Mouse (Mus musculus) neutrophil, adult 59 days (primary cell): Measurements from ENCODE around the gene Fiz1. TPM values are rescaled to one million over a fixed set of nuclear protein-coding genes. Genes with fewer than 3 reads are reported as not detected.

ENCODE experiments used
- total RNA-seq, 2 experiments: library from RNA; stranded (reverse); gene quantifications; 1 replicate in 1 of 2; 2 replicates in 1 of 2; pipeline ENCODE4 v1.2.4; 2023

Gene Fiz1
- 10 to 100 TPM; 33.3 to 36.3 TPM for total RNA-seq

DNA sequence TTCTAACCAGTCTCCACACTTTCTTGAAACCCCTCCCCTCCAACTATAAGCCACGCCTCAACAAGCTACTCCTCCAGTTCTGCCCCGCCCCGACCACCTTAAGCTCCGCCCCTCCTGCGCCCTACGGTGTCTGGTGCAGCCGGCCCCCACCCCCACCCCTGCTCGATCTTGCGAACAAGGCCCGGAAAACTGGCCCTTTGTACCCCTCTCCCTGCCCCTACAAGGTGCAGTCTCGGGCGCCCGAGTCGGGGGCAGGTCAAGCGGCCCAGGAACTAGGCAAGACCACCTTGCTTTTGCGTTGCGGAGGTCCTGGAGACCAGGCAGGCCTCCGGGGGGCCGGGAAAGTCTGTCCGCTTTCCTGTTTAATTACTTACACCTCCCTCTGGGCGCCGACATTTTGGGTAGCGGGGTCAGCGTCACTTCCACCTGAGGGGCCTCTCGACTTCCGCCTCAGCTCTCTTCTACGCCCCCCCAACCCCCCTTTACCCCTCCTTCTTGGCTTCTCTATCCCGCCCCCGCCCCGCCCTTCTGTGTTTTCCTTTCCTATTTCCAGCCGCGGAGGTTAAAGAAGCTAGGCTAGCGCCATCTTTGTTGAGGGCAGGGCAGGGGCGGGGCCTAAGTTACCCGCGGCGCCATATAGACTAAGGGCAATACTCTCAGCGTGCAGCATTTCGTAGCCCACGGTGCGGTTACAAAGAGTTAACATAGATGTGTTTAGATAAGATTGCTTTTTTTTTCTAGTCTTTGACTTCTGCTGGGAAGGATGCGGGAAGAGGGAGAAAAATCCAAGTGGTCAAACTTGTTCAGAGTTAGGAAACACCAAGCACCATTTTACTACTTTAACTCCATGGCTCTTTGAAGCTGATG is at the start of gene Fiz1, which contains the start of gene Zfp524:
Fiz1 (minus strand) TSS at position 447 of the 867 bp plus-strand sequence.
Zfp524 (plus strand) TSS at position 165 of the 867 bp plus-strand sequence.

DNA sequence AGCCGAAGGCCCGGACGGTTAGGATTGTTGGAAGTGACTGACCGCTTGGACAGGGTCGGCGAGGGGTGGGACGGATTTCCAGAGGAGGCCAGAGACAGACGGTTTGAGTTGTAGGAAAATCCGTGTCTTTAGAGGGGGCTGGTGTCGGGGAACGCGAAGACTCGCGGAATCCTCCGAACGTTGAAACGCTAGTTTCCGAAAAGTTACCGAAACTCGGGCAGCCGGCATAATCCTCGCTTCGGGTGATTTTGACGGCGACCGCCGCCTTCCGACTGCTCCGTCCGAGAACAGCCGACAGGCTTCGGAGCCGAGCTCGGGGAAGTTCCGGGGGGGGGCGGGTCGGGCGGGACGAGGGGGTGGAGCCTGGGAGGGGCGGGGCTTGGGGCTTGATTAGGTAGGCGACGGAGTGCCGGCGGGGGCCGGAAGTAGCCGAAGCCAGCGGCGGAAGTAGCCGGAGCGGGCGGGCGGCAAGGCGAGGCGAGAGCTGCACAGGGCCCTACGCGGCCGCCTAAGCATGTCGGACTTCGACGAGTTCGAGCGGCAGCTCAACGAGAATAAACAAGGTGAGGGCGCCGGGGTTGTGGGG is 47.4 kb upstream of the Fiz1 start, which contains the start of gene U2af2:
U2af2 (plus strand) TSS at position 370 of the 586 bp plus-strand sequence.

DNA sequence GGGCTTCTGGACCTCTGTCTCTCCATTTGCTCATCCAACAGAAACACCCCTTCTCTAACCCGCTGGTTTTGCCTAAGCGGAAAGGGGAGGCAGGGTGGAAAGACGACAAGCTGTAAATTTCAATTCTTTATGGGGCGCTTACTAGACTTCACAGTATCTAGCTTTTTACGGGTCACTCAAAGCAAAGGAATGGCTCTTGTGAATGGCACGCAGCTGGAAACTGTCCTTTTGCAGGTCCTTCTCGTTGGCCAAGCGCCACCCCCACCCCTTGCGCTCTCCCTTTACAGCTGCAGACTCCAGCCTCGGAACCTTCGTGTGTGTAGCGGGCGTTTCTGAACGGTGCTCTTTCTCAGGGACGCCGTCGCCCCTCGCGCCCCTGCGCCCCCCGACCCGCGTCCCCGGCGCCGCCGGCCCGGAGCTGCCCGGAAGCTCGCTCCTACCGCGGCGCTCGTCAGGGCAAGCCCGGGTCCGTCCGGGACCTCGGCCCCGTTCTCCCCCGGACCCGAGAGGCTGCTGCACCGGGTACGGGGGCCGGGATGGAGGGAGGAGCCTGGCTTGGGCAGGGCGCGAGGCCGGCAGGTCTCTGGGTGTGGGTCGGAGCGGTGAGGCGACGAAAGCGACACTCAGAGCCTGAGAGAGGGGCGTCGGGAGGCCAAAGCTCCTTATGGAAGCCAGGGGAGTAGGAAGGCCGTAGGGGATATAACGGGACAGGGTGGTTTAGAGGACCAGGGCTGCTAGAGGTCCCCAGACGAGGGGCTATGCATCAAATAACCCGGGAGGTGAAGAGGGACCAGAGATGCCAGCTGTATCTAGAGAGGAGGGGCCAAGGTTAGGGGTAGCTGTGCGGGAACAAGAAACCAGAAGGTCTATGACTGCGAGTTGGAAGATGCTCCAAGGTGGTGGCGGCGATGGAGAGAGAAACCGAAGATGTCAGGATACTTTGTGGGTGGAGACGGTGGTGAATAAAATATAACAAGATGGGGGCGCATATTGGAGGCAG is 37.0 kb upstream of the Fiz1 start, which contains the start of gene Zfp580:
Zfp580 (plus strand) TSS at position 346 of the 1,000 bp plus-strand sequence.

DNA sequence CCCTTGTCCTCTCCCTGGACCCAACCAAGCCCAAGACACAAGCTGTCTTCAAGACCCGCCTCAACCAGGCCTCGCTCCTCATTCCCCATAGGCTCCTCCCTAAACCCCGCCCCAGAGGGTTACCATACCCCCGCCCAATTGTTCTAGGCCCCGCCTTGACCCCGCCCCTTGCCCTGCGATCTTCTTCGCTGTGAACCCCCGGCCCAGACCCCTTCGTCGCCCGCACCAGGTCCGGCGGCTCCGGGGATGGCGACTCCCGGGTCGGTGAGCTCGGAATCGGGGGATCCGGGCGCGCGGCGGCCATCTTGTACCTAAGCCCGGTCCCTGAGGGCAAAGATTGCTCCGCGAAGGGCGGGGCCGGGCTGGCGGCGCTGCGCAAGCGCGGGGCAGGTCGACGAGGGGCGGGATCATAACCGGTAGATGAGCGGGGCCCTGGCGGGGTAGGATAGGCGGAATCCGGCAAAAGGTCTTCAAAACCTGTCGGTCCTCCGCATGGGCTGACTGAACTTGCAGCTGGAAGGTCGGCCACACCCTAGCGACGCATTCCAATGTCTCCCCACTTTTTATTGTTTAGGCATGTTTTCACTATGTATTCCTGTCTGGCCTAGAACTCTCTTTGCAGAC is 23.7 kb upstream of the Fiz1 start, which contains the start of gene Zfp784:
Zfp784 (minus strand) TSS at position 338 of the 624 bp plus-strand sequence.

DNA sequence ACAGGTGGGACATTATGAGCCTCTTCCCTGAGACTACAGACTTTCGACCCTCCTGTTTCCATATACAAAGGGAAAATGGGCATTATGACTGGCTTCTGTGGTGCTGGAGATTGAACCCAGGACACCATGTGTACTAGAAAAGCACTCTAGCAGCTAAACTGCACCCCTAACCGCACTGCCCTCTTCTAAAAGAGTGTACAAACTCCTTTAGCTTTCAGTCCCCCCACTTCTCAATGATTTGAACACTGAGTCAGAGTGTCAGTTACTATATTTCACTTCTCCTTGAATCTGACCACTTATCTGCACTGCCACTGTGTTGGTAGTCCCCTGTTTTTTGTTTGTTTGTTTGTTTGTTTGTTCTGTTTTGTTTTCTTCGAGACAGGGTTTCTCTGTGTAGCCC is 19.3 kb upstream of the Fiz1 start, which contains the start of gene 4632433K11Rik:
4632433K11Rik (plus strand) TSS at position 301 of the 400 bp plus-strand sequence.

DNA sequence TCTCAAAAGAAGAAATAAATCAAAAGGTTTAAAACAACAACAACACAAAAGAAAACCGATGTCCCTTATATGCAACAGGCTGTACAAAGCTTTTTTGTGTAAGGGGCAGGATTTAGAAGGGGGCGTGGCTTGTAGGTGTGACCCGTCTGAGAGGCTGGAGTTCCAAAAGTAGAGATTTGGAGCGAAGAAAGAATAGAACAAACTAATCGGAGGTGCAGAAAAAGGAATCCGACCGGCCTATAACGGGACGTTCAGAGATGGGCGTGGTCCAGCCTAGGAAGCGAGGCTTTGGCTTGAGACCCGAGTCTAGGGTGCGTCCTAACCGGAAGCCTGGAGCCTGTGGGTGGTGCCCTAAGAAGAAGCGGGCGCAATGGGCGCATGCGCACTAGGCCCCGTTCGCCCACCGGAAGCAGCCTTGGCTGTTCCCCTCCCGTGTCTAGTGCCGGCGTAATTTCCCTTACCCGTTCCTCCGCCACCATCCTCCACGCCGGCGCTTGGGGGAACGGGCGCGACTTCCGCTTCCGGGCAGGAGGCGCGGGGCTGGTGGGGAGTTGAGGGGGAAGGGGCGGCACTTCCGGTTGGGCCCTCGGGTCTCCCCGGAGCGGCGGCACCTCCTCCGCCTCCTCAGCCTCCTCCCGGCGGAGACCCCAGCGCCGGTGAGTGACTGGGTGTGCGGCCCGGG is 5.6 kb upstream of the Fiz1 start, which contains the start of the genes Zfp865 and Ccdc106:
Zfp865 (plus strand) TSS at position 377 of the 682 bp plus-strand sequence.
Ccdc106 (plus strand) TSS at position 554 of the 682 bp plus-strand sequence.

DNA sequence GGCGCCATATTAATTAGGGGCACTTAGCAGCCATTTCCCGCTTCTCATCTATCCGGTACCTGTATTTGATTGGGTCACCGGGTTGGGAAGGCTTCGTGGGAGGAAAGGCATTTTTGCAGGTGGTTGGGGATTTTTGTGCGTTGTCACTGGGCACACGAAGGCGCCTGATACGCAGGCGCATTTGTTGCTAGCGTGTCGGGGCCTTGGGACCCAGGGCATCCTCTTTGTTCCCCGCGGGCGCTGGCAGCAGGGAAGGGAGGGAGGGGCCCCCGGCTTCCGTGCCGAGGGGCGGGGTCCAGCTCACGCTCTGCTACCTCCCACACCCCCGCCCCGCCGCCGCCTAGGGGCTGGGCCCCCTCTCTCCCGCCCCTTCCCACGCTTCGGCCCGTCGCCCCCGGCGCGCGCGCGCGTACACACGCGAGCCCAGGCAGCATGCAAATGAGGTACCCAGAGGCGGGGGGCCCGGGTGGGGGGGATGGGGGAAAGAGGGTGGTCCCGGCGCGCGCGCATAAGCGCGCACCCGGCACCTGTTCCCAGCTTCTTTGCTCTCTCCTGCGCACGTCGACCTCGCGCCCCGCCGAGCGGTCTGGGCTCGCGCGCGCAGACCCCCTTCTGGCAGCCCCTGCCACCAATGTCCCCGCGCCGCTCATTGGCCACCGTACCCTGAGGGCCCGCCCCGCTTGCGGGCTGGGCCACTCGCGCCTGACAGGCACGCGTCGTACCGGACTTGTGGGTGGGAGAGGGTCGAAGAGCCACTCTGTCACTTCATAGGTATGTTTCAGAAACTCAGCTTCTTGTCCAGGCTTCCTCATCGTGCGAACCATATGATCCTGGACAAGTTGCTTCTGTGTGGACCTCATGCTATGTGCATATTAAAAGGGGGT is 863 bp upstream of the Fiz1 start, which contains the start of gene Gm44973:
Gm44973 (plus strand) TSS at position 379 of the 884 bp plus-strand sequence.

DNA sequence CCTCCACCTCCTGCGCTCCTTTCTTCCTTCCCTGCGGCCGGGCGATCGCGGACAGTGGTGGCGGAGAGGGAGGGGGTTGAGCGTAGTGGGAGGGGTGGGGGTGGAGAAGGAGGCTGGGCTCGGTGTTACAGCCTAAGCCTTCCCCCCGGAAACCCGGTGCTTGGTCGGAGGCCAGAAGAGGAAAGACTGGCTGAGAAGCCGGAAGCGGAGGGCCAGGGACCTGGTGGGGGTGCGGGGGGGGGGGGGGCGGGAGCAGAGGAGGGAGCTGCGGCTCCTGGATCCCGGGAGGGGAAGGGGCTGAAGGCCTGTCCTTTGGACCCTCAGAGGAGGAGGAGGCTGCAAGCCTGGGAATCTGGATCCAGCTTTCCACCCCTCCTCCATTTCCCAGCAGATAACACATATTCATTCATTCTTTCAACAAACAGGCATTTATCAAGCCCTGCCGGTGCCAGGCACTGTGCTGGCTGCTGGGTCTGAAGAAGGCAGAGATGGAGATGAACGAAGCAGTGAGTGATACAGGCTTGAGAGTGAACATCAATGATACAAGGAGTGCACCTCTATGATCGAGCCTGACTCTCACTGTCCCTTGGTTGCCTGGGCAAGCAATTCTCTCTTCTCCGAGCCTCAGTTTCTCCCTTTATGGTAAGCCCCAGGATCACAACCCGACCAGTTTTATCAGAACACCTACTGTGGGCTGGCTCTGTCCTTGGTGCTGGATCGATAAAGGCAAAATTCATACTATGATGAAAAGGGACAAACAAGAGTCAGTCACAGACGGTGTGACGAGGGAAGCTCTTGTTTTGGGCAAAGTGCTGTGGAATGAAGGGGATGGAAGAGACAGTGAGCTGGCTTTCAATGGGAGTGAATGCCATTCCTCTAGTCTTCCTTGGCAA is 18.2 kb downstream of the Fiz1 start, which contains the start of gene Zfp579:
Zfp579 (minus strand) TSS at position 156 of the 893 bp plus-strand sequence.

DNA sequence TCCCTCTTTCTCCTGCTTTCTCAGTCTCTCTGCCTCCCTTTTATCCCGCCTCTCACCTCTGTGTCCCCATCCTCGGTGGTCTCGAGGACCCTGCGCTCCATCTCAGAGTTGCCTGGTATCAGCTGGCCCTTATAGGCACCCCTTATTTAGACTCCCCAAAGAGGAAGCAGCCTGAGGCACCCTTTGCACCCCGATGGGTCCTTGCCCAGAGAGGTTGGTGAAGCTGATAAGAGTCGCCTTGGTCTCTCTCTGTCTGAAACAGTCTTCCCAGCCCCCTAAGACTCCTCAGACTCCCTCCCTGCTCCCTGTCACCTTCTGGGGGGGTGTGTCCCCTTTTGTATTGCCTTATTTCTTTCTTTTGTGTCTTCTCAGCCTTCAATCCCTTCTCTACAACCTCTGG is 43.4 kb downstream of the Fiz1 start, which contains the start of gene Sbk3:
Sbk3 (minus strand) TSS at position 101 of the 400 bp plus-strand sequence.

DNA sequence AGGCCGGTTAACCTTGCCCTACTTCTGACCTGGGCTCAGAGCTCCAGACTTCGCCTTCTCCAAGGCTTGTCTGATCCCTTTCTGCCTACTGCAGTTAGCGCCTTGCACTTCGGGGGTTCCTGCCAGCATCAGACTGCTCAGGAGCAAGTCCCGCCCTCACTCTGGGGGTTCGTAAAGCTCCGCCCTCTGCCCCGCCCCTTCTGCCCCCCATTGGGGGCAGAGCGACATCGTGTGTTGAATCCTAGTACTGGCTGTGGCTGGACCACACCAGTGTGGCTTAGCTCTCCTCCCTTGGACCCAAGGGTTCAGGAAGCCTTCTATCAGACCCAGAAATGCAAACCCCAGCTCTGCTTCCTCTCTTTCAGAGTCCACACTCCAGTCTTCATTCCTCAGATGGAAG is 50.2 kb downstream of the Fiz1 start, which contains the start of gene Sbk2:
Sbk2 (minus strand) TSS at position 135 of the 400 bp plus-strand sequence.

Other genes starting within 250 kb of the Fiz1 start
- gene Fam71e2, start 243.4 kb downstream of the Fiz1 start, total RNA-seq: not detected
- gene Il11, start 231.8 kb downstream of the Fiz1 start, total RNA-seq: not detected
- not detected for gene Tmem190, start 231.8 kb downstream of the Fiz1 start, total RNA-seq
- 1 to 10 TPM; 1.1 to 3.2 TPM for gene Tmem238, start 225.0 kb downstream of the Fiz1 start, total RNA-seq
- gene Rpl28, start 221.8 kb downstream of the Fiz1 start, total RNA-seq: 100 to 1,000 TPM; 921 to 945 TPM
- 100 to 1,000 TPM; 187 to 214 TPM for gene Ube2s, start 202.1 kb downstream of the Fiz1 start, total RNA-seq
- gene Shisa7, start 170.0 kb downstream of the Fiz1 start, total RNA-seq: not detected
- 1 to 10 TPM; 2.8 to 6.7 TPM for gene Isoc2b, start 144.4 kb downstream of the Fiz1 start, total RNA-seq
- 10 to 100 TPM in 1 of 2 experiments, 1 to 10 TPM in 1; 8.7 to 10.1 TPM for gene Isoc2a, start 137.5 kb downstream of the Fiz1 start, total RNA-seq
- not detected for gene Gm36210, start 108.2 kb downstream of the Fiz1 start, total RNA-seq
- 10 to 100 TPM; 13.2 to 15.5 TPM for gene Zfp628, start 99.5 kb downstream of the Fiz1 start, total RNA-seq
- gene Nat14, start 92.7 kb downstream of the Fiz1 start, total RNA-seq: 1 to 10 TPM; 2.1 to 3.2 TPM
- not detected for gene Ssc5d, start 88.9 kb downstream of the Fiz1 start, total RNA-seq
- gene Sbk2, start 50.3 kb downstream of the Fiz1 start, total RNA-seq: not detected
- gene Sbk3, start 43.5 kb downstream of the Fiz1 start, total RNA-seq: not detected
- 1 to 10 TPM; 2.8 to 3.5 TPM for gene Zfp579, start 18.5 kb downstream of the Fiz1 start, total RNA-seq
- gene Zfp524, start 282 bp downstream of the Fiz1 start, total RNA-seq: 10 to 100 TPM; 13.0 to 20.8 TPM
- gene Gm44973, start 799 bp upstream of the Fiz1 start, total RNA-seq: not detected
- gene Zfp865, start 5.7 kb upstream of the Fiz1 start, total RNA-seq: 10 to 100 TPM; 31.9 to 37.3 TPM
- gene Ccdc106, start 5.9 kb upstream of the Fiz1 start, total RNA-seq: under 1 TPM in 1 of 2 experiments, not detected in 1; 0.56 TPM
- gene 4632433K11Rik, start 19.4 kb upstream of the Fiz1 start, total RNA-seq: not detected
- 1 to 10 TPM; 2.8 to 2.9 TPM for gene Zfp784, start 23.7 kb upstream of the Fiz1 start, total RNA-seq
- under 1 TPM; 0.47 to 0.71 TPM for gene Zfp580, start 36.8 kb upstream of the Fiz1 start, total RNA-seq
- gene U2af2, start 47.4 kb upstream of the Fiz1 start, total RNA-seq: 100 to 1,000 TPM; 222 to 227 TPM
- 100 to 1,000 TPM; 139 to 160 TPM for gene Epn1, start 65.5 kb upstream of the Fiz1 start, total RNA-seq
- gene Rfpl4, start 102.3 kb upstream of the Fiz1 start, total RNA-seq: not detected
- under 1 TPM in 1 of 2 experiments, not detected in 1; 0.64 TPM for gene Rasl2-9, start 111.3 kb upstream of the Fiz1 start, total RNA-seq
- gene Vmn1r55, start 135.0 kb upstream of the Fiz1 start, total RNA-seq: not detected
- gene Vmn1r56, start 182.1 kb upstream of the Fiz1 start, total RNA-seq: not detected
- gene Vmn1r57, start 203.8 kb upstream of the Fiz1 start, total RNA-seq: not detected